Mouse (Mus musculus): ENCODE measurements at regions not wholly inside any gene's neighbourhood (a gene's known extent, or its start where the extent isn't known, plus 50 kb on each side); places are given as distances from the start of the nearest gene placed in this dataset.

DNA sequence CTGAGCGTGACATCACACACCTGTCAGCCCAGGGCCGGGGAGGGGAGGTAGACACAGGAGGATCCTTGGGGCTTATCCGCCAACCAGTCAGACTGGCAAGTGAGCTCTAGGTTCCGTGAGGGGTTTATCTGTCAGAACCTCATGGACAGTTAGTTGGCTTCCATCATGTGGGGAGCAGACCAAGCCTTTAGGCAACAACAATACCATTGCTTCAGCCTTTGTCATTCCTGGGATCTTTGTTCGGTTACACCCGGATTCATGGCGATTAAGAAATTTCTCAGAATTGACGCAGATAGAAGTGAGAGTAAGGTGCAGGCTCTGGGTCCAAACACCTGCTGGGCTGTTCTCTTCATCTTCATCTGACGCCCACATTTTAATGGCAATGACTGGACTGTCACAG, 131.4 kb downstream of the Bcl2l11 start:
- 80% methylated on average over 9 of the region's 9 CpGs for WGBS
- no peak overlapping the region for H3K27ac ChIP-seq (ENCODE audit: low read length)
- no peaks in the 10 kb centered on the region for H3K4me1 ChIP-seq (ENCODE audit: insufficient read depth, low read length)
- no peak overlapping the region for H3K9ac ChIP-seq (replicated peaks; ENCODE audit: low read length)
- no peak overlapping the region for H3K4me2 ChIP-seq (replicated peaks; ENCODE audit: low read depth, low read length)
- H3K4me3 ChIP-seq (ENCODE audit: low read length), result no peak overlapping the region
- H3K27me3 ChIP-seq (ENCODE audit: insufficient read depth, low read length), result no peaks in the 10 kb centered on the region
- H3K9me3 ChIP-seq (ENCODE audit: low read length), result no peaks in the 10 kb centered on the region
- no peak for ATAC-seq (ENCODE audit: low FRiP score, low TSS enrichment)
- H3K36me3 ChIP-seq (ENCODE audit: insufficient read depth, low read length), result no peaks in the 10 kb centered on the region

DNA sequence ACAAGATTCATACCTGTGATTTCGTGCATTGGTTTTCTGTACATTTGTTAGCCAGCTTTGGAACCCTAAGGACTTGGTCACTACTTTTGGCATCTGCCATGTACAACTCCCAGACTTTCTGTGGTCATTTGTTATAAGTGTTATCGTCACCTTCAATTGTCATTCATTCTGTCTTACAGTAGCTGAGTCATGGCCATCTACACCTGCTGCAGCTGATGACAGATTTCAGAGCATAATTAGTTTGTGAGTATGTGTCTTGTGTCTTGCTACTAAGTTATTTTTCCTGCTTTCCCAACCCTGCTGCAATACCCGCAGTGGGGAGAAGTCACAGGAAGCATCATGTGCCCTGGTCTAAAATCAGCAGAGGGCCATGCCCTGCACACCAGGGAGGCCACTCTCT, 138.0 kb downstream of the Bcl2l11 start:
- no peaks in the 10 kb centered on the region for H3K27me3 ChIP-seq (ENCODE audit: insufficient read depth, low read length)
- no peak overlapping the region for H3K9ac ChIP-seq (replicated peaks; ENCODE audit: low read length)
- no peaks in the 10 kb centered on the region for H3K9me3 ChIP-seq (ENCODE audit: low read length)
- no peak for ATAC-seq (ENCODE audit: low FRiP score, low TSS enrichment)
- no peak overlapping the region for H3K4me2 ChIP-seq (replicated peaks; ENCODE audit: low read depth, low read length)
- no peak overlapping the region for H3K4me3 ChIP-seq (ENCODE audit: low read length)
- H3K27ac ChIP-seq (ENCODE audit: low read length), result no peak overlapping the region
- H3K4me1 ChIP-seq (ENCODE audit: insufficient read depth, low read length), result no peaks in the 10 kb centered on the region
- H3K36me3 ChIP-seq (ENCODE audit: insufficient read depth, low read length), result no peaks in the 10 kb centered on the region
- WGBS, result 86% methylated on average over 3 of the region's 3 CpGs

DNA sequence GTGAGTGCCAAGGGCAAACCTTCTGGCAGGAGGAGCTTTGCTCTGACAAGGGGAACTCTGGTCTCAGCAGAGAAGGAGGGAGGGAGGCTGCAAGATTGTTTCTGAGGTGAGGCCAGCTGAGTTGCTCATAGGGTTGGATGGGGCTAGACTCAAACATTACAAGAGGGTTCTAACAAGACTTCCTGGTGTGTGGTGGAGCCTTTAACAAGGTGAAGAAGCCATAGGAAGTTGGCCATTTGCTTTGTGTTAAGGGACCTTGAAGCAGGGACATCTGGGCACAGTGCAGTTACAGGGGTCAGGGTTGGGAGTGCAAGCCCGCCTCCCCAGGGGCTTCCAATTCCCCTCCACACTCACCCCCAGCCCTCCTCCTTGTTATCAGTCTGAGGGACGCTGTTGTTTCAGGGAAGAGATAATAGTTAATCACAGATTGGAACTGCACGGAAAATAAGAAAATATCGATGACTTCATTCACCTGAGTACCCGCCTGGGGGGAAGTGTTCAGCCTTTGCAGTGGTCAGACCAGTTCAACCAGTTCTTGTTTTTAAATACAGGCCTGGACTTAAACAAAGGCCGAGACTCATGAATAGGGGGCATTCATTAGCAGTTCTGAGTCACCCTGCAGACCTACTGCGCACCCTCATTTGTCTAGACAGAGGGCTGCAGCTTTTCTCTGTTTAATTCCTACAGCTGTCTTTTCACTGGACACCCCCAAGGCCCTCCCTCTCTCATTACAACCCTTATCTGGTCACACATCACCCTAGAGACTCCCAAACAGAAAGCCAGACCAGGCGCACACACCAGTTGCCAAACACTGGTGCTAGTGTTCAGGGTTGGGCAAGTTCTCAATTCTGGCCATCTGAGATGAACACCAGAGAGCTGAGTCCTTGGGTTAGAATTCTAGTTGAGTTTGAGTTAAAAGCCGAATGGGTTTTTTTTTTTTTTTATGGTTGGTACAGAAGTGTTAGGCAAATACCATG, 139.5 kb downstream of the Bcl2l11 start:
- Histone ChIP-seq H3K4me1 (ENCODE audit: insufficient read depth, low read length) (no peaks in the 10 kb centered on the region), H3K27me3 (ENCODE audit: insufficient read depth, low read length) (no peaks in the 10 kb centered on the region), H3K4me2 (replicated peaks; ENCODE audit: low read depth, low read length) (no peak overlapping the region), H3K9me3 (ENCODE audit: low read length) (no peaks in the 10 kb centered on the region), H3K4me3 (ENCODE audit: low read length) (no peak overlapping the region), H3K36me3 (ENCODE audit: insufficient read depth, low read length) (no peaks in the 10 kb centered on the region), H3K27ac (ENCODE audit: low read length) (peak overlapping the region; percentile 70), H3K9ac (replicated peaks; ENCODE audit: low read length) (no peak overlapping the region)
- ATAC-seq (ENCODE audit: low FRiP score, low TSS enrichment), result peak; percentile 71; the same call in 1 of the 2 replicates
- 57% methylated on average over 9 of the region's 9 CpGs for WGBS

DNA sequence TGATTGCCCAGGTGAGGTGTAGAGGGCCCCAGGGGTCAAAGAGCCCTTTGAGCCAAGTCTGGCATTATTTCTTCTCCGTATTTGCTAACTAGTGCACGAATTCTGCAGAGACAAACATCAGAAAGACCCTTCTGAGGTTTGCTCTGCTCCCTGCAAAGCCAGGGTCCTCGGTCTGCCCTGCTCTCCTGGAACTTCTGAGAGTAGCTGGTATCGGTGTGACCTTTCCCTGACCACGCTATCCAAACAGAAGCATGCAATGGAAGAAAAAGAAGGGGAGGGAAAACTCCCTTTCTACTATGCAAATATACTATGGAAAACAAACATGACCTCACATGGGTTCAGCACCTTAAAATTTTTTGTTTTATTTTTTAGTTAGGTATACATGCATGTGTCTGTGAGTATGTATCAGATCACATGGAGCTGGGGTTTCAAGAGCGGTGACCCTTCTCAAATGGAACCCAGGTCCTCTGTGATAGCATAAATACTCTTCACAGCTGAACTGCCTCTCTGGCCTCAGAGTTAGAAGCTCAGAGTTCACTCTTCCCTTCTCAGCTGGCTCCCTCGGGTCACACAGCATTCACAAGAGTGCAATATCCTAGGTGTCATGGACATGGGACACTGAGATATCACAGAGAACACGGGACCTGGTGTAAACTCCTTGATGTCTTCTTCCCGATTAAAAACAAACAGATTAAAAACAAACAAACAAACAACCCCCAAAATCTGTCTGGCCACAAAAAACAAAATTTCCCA, 144.7 kb downstream of the Bcl2l11 start:
- no peaks in the 10 kb centered on the region for H3K9me3 ChIP-seq (ENCODE audit: low read length)
- WGBS, result 49% methylated on average over 9 of the region's 9 CpGs
- no peaks in the 10 kb centered on the region for H3K36me3 ChIP-seq (ENCODE audit: insufficient read depth, low read length)
- H3K27me3 ChIP-seq (ENCODE audit: insufficient read depth, low read length), result no peaks in the 10 kb centered on the region
- no peak for ATAC-seq (ENCODE audit: low FRiP score, low TSS enrichment)
- H3K27ac ChIP-seq (ENCODE audit: low read length), result no peak overlapping the region
- no peak overlapping the region for H3K4me2 ChIP-seq (replicated peaks; ENCODE audit: low read depth, low read length)
- no peak overlapping the region for H3K4me3 ChIP-seq (ENCODE audit: low read length)
- no peaks in the 10 kb centered on the region for H3K4me1 ChIP-seq (ENCODE audit: insufficient read depth, low read length)
- no peak overlapping the region for H3K9ac ChIP-seq (replicated peaks; ENCODE audit: low read length)

DNA sequence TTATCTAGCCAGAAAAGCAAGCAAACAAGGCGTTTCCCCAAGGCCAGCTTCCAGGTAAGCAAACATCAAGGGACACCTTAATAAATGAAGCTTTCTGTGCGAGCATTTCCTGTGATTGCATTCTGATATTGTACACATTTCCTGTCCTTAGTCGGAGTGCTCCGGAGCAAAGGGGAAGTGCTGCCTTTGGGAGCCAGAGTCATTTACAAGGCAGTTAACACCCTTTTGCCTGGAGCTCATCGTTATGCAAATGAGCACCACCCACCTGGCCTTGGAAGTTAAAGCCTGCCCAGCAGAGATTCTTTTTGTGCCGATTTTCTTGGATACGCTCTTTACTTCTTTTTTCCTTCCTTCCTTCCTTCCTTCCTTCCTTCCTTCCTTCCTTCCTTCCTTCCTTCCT, 147.0 kb downstream of the Bcl2l11 start:
- Histone ChIP-seq H3K4me3 (ENCODE audit: low read length) (no peak overlapping the region), H3K4me1 (ENCODE audit: insufficient read depth, low read length) (peaks cover 12% of the 10 kb centered on the region), H3K4me2 (replicated peaks; ENCODE audit: low read depth, low read length) (no peak overlapping the region), H3K9ac (replicated peaks; ENCODE audit: low read length) (no peak overlapping the region), H3K36me3 (ENCODE audit: insufficient read depth, low read length) (no peaks in the 10 kb centered on the region), H3K27me3 (ENCODE audit: insufficient read depth, low read length) (no peaks in the 10 kb centered on the region), H3K27ac (ENCODE audit: low read length) (no peak overlapping the region), H3K9me3 (ENCODE audit: low read length) (no peaks in the 10 kb centered on the region)
- 16% methylated on average over 7 of the region's 7 CpGs for WGBS
- ATAC-seq (ENCODE audit: low FRiP score, low TSS enrichment), result no peak

DNA sequence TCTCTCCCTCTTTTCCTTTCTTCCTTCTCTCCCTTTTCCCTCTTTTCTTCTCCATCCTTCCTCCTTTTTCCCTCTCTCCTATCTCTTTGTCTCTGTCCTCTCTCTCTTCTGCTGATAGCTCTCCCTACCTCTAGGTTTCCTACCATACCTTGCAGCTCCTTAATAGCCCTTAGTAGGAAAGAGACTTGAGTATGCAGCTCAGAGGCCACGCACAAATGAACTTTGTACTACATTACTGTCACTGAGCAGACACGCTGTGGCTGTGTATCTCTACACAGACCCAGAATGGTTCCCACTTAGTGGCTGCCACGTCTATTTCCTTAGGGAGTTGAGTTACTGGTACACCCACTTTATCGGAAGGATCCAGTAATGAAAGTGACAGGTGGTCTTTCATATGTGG, 147.5 kb downstream of the Bcl2l11 start:
- H3K4me2 ChIP-seq (replicated peaks; ENCODE audit: low read depth, low read length), result no peak overlapping the region
- no peak for ATAC-seq (ENCODE audit: low FRiP score, low TSS enrichment)
- H3K27ac ChIP-seq (ENCODE audit: low read length), result no peak overlapping the region
- H3K9me3 ChIP-seq (ENCODE audit: low read length), result no peaks in the 10 kb centered on the region
- H3K4me1 ChIP-seq (ENCODE audit: insufficient read depth, low read length), result peaks cover 16% of the 10 kb centered on the region
- H3K27me3 ChIP-seq (ENCODE audit: insufficient read depth, low read length), result no peaks in the 10 kb centered on the region
- no peak overlapping the region for H3K9ac ChIP-seq (replicated peaks; ENCODE audit: low read length)
- 58% methylated on average over 4 of the region's 4 CpGs for WGBS
- no peaks in the 10 kb centered on the region for H3K36me3 ChIP-seq (ENCODE audit: insufficient read depth, low read length)
- no peak overlapping the region for H3K4me3 ChIP-seq (ENCODE audit: low read length)

DNA sequence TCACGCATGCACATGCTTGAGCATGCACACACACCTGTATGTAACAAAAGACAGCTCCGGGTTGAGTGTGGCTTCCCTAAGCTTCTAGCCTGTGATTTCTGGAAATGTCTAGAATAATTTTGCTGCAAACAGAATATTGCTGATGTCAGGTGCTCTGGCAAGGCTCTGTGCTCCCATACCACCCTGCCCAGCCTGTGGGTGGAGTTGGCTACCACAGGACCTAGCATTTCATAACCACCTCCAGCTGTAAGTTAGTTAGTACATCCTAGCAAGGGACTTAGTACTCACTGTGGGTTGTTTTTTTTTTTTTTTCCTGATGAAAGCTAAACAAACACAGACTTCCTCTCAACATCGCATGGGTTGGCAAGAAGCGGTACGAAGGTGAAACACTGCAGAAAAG, 150.5 kb downstream of the Bcl2l11 start:
- WGBS, result 81% methylated on average over 5 of the region's 5 CpGs
- no peaks in the 10 kb centered on the region for H3K9me3 ChIP-seq (ENCODE audit: low read length)
- H3K4me2 ChIP-seq (replicated peaks; ENCODE audit: low read depth, low read length), result no peak overlapping the region
- H3K36me3 ChIP-seq (ENCODE audit: insufficient read depth, low read length), result no peaks in the 10 kb centered on the region
- H3K27me3 ChIP-seq (ENCODE audit: insufficient read depth, low read length), result no peaks in the 10 kb centered on the region
- H3K9ac ChIP-seq (replicated peaks; ENCODE audit: low read length), result no peak overlapping the region
- H3K4me3 ChIP-seq (ENCODE audit: low read length), result no peak overlapping the region
- no peak for ATAC-seq (ENCODE audit: low FRiP score, low TSS enrichment)
- H3K27ac ChIP-seq (ENCODE audit: low read length), result no peak overlapping the region
- H3K4me1 ChIP-seq (ENCODE audit: insufficient read depth, low read length), result peaks cover 16% of the 10 kb centered on the region

DNA sequence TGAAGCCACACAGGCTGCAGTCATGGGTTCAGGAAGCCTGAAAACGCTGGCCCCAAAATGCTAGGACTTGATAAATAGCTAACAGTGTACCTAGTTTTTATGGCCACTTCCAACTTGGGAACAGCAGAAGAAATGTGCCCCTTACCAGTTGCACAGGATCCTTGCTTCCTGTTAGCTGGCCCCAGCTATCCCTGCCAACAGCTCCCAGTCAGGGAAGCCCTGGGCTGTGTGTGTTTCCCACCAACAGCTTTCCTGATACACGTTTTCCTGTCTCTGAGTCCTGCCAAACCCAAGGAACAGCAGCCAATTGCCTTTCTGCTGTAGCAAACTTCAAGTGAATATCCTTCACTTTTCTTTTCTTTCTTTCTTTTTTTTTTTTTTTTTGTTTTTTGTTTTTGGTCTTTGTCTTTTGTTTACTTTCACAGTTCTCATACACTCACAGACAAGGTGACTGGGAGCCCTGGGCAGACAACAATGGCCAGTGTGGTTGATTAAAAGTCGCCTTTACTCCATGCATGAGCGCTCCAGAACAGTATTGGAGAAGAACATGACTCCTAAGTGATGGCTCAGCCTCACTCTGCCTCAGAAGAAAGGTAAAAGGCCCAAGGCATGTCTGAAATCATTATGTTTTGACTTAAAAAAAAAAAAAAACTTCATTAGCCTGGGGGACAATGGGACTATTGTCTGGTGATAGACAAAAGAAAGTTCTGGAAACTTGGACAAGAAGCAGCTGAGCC, 151.7 kb downstream of the Bcl2l11 start:
- Histone ChIP-seq H3K36me3 (ENCODE audit: insufficient read depth, low read length) (no peaks in the 10 kb centered on the region), H3K9ac (replicated peaks; ENCODE audit: low read length) (no peak overlapping the region), H3K9me3 (ENCODE audit: low read length) (no peaks in the 10 kb centered on the region), H3K27ac (ENCODE audit: low read length) (no peak overlapping the region), H3K27me3 (ENCODE audit: insufficient read depth, low read length) (no peaks in the 10 kb centered on the region), H3K4me3 (ENCODE audit: low read length) (no peak overlapping the region), H3K4me2 (replicated peaks; ENCODE audit: low read depth, low read length) (no peak overlapping the region), H3K4me1 (ENCODE audit: insufficient read depth, low read length) (peaks cover 16% of the 10 kb centered on the region)
- ATAC-seq (ENCODE audit: low FRiP score, low TSS enrichment), result no peak
- 46% methylated on average over 4 of the region's 4 CpGs for WGBS

DNA sequence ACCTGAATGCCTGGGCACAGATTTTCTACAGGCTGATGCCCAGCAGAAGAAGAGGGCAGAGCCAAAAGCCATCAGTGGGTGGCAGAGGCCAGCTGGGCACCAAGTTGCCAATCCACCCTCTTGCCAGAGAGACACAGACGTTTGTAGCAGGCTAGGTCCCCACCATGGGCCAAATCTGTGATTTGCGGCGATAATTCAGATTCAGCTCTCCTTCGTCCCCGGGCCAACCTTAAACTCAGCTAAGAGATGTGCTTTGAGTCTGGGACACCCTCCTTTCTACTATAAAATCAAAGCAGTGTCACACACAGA, 152.2 kb downstream of the Bcl2l11 start:
- Histone ChIP-seq H3K36me3 (ENCODE audit: insufficient read depth, low read length) (no peaks in the 10 kb centered on the region), H3K9me3 (ENCODE audit: low read length) (no peaks in the 10 kb centered on the region), H3K4me1 (ENCODE audit: insufficient read depth, low read length) (peaks cover 16% of the 10 kb centered on the region), H3K27ac (ENCODE audit: low read length) (no peak overlapping the region), H3K4me3 (ENCODE audit: low read length) (no peak overlapping the region), H3K27me3 (ENCODE audit: insufficient read depth, low read length) (no peaks in the 10 kb centered on the region), H3K4me2 (replicated peaks; ENCODE audit: low read depth, low read length) (no peak overlapping the region), H3K9ac (replicated peaks; ENCODE audit: low read length) (no peak overlapping the region)
- ATAC-seq (ENCODE audit: low FRiP score, low TSS enrichment), result no peak
- WGBS, result 77% methylated on average over 5 of the region's 5 CpGs
